Mouse (Mus musculus): ENCODE data around the gene Stx11.

DNA sequence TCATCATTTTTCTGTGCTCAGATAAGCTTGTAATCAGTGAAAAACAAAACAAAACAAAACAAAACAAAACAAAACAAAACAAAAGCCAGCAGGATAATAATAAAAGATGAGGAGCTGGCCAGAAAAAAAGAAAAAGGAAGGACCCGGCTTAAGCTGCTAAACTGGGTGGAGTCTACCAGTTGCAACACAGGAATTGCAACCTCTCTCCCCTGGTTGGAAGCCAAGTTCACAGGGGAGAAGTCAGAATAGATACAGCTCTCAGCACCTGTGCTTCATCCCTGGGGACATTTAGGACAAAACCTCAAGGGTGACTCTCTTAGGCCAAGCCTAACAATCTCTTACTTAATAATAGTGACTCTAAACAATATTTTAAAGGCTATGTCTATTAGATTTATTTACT, 8.3 kb downstream of the Stx11 start:
- TF ChIP-seq CTCF (IDR thresholded peaks at IDR 0.05; ENCODE audit: extremely low read depth, insufficient read depth, insufficient read length, insufficient replicate concordance), result no peak
- no peak for TF ChIP-seq POLR2A (IDR thresholded peaks at IDR 0.05; ENCODE audit: low read depth, low read length)

Measured in spleen, adult 2 months (tissue).